Mouse (Mus musculus): ENCODE measurements around the gene Pcsk2.

Gene Pcsk2

DNA sequence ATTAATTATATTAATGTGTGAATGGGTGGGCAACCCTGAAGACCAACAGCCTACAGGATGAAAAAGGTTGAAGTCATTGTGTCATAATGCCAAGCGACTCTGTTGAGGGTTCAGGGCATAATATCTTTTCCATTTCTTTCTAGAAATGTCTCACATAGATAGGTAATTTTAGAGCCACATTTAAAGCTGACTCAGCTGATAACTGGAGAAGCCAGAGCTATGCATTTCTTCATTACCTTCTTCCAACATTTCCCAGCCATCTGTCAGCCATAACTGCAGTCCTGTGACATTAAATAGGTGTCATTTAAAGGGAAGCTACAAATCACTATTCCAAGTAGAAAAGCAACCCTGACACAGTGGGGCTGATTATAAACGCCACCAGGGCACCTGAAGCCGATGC lies 189.5 kb downstream of the Pcsk2 start:
- DNase-seq (ENCODE audit: low spot score) = no peak

DNA sequence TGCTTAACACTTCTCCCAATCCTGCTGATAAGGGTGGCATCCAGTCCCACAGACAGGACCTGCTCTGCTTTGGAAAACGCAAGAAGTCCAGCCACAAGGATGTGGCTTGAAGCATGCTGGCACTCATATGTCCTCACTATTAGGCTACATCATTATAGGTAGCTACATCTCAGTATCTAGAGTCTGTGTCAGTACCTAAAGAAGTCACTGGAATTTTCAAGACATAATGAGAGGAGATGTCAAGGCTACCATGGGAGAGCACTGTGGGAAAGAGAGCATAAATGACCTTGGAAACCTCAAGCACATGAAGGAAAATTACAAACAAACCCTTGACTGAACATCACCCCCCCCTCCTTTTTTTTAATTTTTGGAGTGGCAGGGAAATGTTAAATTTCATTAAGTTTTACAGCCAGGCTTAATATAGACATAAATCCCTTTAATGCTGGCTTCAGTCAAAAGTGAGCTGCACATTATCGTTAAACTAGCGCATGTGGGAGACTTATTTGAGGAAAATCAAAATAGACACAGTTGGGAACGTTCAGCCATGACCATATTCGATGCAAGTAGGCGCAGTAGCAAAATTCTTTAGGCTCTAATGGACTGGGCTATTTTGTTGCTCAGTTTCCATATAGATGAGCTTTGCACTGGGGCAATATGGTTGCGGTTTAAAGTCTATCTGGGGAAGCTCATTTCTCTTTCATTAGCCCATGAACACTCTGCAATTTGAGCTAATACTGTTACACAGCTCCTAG lies 193.7 kb downstream of the Pcsk2 start:
- no peak for DNase-seq (ENCODE audit: low spot score)

DNA sequence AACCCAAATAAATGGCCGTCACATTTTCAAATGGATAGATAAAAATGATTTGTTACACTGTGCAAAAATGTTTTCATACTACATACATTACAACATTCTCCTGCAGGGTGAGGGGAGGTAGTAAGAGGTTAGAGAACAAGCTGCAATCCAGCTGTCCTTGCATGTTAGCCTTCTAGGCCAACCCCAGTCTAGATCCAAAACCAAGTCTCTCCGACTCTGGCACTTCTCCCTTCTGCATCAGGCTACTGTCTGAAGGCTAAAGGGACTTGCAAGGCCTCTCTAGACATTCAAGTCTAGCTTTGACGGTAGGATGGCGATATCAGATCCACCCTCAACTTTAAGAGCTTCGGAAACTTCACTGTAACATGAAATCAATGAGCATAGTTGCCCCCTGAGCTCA lies 196.5 kb downstream of the Pcsk2 start:
- no peak for DNase-seq (ENCODE audit: low spot score)

DNA sequence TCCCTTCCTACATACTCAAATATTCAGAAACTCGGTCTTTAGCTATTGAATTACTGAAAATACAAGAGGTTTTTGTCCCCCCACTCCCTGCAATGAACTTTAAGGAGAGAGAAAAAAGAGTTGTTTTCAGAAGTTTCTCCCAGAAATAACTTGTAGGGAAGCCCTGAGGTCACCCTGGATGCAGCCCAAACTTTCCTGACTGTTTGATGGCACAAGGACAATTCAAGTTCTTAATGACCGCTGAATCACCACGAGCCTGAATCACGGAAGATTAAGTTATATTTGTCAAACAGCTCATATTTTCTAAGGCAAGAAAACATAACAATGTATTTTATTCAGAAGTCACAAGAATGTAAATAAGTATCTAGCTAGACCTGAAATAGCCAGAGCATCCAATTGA lies 197.1 kb downstream of the Pcsk2 start:
- no peak for DNase-seq (ENCODE audit: low spot score)

DNA sequence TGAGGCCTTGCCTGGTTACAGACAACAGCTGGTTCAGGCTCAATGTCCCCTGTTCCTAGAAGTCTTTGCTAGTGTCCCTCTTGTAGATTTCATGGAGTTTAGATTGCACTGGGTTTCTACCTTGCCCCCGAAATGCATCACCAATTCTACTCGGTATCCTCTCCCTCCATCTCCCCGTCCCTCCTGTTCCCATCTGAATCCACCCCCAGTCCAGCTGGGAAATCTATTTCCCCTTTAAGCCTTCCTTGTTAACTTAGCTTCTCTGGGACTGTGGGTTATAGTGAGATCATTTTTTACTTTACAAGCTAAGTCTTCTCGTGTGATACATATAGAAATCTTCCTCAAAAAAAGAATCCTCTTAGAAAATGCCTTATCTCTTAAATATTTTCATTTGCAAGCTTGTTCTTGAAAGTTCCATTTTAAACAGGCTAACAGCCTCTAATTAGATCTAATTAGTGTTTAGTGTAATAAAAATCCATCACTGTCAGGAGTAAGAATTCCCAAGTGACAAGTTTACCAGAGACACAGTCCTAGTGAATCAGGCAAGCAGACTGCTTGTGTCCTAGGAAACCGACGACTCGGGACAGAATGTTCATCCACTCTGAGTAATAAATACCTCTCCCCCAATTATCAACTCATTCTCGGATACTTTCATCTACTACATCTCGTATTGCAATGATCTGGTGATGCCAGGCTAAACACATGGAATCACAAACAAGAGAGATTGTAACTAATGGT lies 206.3 kb downstream of the Pcsk2 start:
- no peak for DNase-seq (ENCODE audit: low spot score)

DNA sequence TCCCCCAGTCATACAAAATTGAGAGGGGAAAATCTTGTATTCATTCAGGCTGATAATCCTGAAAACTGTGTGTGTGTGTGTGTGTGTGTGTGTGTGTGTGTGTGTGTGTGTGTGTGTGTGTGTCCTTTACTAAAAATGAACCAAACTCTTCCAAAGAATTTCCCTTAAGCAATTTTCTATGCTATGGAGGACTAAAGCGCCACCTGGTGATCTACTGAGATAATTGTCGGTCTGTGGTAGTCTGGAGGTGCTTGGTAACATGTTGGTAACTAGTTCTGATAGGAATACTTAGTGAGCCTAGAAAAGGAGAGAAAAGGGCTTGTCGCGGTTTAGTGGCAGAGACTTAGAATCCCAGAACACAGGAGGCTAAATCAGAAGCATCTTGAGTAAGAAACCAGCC lies 230.5 kb downstream of the Pcsk2 start:
- DNase-seq (ENCODE audit: low spot score) = no peak

DNA sequence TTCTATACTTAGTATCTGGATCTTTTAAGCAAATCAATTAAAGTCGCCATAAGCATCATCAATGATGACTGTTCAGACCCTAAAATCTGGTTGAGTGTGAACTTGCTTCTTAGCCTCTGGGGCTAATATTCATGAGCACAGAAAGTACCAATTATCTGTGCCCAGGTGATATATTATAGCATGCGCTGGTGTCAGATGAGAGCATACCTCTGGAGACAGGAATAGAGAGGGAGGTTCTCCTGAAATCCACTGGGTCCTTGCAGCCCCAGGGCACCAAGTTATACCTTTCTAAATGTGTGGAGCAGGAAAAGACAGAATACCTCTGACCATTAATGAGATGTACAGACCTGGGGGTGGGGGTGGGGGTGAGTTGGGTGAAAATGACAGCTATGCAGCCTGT lies 234.4 kb downstream of the Pcsk2 start:
- DNase-seq (ENCODE audit: low spot score) = no peak

DNA sequence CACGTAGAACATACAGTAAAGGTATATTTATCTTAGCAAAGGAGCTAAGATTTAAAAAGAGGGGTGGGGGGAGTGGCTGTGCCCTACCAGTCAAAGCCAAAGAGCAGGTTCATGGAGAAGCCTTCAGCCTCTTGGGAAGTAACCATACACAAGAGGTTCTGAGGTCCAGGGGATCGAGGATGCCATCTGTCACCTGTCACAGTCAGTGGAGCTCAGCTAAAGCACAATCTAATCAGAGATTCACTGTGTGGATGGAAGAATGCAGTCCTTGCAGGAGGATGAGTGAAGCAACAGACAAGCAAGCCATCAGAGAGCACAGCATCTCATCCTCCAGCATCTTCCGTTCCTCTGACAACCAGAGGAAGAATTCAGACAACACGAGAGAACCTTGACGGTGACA lies 244.0 kb downstream of the Pcsk2 start:
- DNase-seq (ENCODE audit: low spot score) = no peak

DNA sequence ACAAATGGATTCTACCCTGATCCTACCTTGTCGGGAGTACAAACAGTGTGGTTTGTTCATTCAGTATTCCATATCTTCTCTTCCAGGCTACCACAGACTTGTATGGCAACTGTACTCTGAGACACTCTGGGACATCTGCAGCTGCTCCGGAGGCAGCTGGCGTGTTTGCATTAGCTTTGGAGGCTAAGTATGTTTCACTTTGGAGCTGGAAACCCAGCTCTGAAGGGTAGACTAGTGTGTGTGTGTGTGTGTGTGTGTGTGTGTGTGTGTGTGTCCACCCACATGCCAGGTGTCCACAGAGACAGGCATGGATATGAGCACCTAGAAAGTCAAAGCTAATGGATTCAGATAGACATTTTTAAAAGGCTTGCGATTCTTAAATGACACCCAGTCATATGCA lies 249.9 kb downstream of the Pcsk2 start:
- DNase-seq (ENCODE audit: low spot score) = no peak

DNA sequence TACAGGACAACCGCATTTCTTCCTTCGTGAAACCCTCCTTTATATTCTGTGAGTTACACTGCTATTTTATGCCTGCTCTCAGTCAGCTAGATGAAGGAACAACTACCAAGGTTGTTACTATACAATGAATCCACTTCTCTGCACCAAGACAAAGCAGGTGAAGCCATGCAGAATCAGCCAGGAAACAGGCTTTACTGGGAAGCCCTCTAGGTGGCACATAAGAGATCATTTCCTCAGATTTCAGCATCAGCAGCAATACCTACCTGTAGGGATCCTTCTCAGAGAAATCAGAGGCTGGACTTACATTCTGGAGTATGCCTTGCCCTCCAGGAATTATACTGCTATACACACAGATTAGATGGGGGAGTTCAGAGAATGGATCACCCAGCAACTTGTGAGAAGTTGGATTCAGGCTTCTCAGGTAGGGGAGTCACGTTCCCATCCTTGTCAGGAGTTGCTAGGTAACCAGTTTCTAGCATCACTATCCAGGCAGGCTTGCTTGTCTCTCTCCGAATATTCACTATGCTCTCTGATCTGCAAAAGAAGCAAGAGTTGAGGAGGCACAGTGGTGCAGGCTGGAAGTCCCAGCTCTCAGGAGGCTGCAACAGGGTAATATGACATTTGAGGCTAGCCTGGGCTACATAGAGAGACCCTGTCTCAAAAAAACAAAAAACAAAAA lies 250.5 kb downstream of the Pcsk2 start:
- DNase-seq (ENCODE audit: low spot score) = no peak

DNA sequence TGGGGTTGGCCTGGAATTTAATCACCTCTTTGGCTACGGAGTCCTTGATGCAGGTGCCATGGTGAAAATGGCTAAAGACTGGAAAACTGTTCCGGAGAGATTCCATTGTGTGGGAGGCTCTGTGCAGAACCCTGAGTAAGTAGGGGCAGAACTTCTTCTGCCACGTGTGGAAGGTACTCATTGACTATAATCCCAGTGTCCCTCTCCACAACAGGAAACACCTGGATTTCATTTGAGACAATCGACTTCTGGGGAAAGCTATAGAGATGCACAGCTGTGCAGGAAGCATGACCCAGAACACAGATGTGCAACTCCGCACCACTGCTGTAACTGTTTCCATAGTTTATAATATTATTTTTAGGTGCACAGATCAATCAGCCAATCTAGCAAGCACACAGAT lies 255.1 kb downstream of the Pcsk2 start:
- no peak for DNase-seq (ENCODE audit: low spot score)

DNA sequence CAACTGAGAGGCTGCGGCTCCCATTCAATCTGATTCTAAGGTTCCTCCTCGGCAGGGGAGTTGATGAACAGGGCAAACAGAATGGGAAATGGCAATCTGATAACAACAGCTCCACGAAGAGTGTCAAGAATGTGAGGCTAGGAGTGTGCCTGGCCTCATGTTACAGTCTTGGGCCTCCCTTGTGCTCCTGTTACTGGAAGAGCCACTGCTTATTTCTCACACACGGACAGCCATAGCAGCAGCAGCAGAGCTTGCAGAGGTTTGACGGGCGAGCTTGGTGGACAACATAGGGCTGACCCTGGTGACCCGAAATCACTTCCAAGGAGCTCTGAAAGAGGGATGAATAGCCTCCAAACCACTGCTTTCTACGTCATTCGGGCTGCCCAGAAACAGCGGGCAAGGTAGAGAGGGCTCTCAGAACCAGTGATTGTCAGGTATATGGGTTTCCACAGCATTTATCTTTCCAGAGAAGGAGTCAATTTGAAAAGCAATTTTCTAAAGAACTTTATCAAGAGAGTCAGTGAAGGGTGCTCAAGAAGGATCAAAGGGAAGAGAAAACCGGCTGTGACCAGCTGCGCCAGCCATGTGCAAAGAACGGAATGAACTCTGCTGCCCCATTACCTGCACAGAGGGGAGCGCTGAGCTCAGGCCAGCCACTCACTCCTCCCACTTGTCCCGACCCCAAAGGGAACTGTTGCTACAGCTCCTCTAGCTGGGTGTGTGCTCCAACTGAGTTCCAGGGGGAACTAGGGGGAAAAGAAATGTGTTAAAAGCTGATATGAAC lies 260.4 kb downstream of the Pcsk2 start:
- no peak for DNase-seq (ENCODE audit: low spot score)

DNA sequence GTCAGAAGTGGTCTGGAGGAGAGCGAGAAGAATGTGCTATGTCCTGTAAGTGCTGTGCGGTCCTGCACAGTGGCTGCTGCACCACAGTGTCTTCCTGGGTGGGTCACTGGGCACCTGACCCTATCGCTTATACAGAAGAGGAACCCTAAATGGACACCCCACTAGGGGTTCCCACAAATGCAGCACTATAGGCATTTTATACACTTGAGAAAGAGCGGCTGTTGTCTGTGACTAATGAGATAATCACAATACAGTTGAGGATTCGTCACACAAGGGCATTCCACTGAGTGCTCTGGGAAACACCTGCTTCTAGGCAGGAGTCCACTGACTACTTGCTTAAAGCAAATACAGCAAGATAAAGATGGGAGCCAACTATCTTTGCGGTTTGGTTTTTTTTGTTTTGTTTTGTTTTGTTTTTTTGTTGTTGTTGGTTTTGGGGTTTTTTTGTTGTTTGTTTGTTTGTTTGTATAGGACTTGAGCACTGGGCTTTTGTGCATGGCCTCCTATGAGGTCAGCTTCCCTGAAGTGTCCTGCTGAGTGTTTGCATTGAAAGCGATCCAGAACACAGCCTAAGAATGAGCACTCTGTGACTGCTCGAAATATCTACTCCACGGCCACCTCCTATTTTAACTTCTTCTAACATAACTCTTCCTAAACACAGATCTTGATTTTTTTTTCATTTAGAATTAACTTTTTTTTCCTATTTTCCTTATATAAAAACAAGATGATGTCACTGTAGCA lies 261.1 kb downstream of the Pcsk2 start:
- DNase-seq (ENCODE audit: low spot score) = no peak

DNA sequence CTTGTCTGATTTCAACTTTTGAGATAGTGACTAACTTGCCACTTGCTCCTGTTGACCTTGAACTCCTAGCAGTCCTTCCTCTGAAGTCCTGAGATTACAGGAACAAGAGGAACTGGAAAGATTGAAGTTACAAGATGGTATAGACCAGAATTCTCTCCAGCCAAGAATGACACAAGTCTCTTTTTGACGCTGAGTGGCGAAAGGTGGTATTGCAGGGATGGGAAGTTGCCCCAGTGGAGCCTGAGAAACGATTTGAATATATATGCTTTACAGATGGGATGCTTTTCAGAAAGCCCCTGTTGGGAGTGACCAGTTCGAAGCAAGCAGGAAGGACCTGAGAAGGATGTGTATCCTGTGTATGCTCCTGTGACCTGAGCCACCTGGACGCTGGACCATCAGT lies 262.8 kb downstream of the Pcsk2 start:
- DNase-seq (ENCODE audit: low spot score) = no peak

DNA sequence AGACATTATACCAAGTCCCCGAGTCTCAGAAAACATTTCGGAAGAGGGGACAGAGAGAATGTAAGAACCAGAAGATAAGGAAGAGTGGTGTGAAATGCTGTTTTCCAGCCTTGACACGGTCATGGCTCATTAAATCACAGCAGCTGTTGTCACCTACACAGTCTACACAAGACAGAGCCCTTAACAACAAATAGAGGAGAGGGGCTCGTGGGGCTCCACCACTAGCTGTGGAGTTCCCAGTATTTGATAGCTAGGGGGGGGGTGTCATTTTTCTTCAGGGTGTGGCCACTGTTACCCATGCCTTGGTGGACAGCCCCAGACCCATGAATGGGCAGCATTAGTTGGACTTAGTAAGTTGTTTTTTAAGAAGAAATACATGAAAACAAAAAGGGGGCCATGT lies 266.3 kb downstream of the Pcsk2 start:
- DNase-seq (ENCODE audit: low spot score) = no peak

DNA sequence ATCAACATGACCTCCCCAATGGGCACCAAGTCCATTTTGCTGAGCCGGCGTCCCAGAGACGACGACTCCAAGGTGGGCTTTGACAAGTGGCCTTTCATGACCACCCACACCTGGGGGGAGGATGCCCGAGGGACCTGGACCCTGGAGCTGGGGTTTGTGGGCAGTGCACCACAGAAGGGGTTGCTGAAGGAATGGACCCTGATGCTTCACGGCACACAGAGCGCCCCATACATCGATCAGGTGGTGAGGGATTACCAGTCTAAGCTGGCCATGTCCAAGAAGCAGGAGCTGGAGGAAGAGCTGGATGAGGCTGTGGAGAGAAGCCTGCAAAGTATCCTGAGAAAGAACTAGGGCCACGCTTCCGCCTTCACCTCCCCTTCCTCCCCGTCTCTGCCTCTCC lies 267.5 kb downstream of the Pcsk2 start:
- no peak for DNase-seq (ENCODE audit: low spot score)

DNA sequence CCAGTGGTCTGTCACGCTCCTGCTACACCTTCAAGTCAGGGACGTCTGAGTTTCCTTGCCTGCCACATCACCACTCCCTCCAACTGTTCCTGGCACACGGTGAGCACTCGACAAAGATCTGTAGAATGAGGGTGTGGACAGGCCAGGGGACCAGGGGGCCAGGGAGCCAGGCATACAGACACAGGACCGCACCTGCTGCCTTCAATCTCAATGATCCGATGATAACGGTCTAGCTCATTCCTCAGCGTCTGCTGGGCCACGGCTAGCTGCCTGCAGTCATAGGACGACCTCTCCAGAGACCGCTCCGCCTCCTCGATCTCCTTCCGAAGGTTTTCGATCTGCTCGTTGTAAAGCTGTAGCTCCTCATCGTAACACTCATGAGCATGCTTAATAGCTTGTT lies 285.7 kb downstream of the Pcsk2 start:
- no peak for DNase-seq (ENCODE audit: low spot score)

DNA sequence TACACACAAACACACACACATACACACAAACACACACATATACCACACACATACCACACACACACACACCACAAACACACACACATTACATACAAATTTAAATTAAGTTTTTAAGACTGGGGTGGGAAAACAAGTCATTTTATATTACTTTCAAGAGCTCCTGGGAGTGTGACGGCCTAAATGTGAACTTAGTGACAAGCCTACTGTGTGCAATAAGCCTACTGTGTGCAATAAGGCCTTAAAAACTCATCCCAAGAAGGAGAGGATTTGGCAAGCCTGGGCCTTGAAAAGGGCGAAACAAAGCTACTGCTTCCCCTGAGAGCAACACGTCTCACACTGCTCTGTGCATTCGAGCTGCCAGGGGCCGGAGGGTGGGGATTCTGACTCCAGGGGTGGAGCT lies 286.8 kb downstream of the Pcsk2 start:
- no peak for DNase-seq (ENCODE audit: low spot score)

DNA sequence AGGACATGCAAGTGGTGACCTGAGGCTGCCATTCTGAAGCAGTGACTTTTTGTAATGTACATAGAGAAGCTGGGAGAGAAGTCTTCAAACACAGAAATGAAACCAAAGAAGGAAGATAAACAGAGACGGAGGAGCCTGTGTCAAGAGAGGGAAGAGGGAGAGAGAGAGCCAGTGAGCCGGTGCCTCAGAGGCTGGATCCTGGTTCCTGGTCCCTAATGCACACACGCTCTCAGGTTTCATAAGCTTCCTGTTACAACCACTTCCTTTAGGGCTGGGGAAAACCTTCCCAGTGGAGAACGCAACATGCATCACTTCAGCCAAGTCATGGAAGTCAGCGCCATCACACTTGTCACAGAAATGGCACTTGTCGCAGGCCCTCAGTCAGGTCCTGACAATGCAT lies 288.1 kb downstream of the Pcsk2 start:
- DNase-seq (ENCODE audit: low spot score) = no peak

DNA sequence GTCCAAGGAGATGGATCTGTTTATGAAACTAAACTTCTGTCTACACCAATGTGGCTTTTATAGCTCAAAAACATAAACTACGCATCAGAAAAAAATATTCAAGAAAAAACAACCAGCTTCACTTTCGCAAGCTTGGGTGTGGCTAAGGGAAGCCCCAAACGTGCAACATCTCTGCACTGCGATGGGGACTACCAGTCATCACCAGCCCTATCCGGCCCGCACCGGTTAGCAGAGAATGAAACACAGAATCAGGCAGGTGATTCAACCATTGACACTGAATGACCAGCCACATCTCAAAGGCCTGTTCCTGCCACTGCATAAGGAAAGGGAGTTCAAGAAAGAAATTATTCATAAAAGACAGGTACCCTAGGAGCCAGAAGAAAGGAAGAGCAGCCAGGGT lies 289.9 kb downstream of the Pcsk2 start:
- DNase-seq (ENCODE audit: low spot score) = no peak

DNA sequence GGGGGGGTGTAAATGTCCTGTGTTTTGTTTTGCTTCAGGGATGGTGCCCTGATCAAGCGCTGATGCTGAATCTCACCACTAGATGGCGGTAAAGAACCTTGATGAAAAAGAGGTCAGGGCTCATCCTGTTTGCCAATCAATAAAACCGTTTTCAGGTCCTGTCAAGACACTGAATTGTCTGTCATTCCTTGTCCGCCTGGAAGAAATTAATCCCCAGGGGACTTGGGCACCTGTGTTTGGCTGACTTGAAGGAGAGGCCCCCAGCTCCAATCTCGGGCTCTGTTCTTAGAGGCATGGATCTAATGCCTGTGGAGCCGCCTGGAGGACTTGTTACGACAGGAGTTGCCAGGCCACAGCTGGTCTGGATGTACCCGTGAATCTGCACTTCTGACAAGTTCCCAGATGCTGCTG lies 291.3 kb downstream of the Pcsk2 start:
- peak; percentile 80 for DNase-seq (ENCODE audit: low spot score)

DNA sequence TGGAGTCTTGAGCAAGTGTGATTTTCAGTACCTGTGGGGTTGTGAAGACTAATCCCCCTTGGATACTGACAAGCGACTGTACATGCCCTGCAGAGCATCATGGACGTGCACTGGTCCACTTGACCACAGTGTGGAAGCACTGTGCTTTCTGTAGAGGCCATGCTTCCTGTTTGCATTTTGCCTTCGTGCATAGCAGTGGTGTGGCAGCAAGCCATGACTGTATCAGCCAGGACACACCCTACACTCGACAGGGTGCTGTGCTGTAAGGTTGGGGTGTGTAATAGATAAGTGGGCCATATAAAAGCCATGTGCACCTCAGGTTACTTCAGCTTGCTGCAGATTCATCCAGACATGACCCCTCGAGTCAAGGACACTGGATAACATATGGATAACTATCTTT lies 292.7 kb downstream of the Pcsk2 start:
- DNase-seq (ENCODE audit: low spot score) = peak; percentile 58

Measured in urinary bladder, postnatal 14 days (tissue).